Mouse (Mus musculus): ENCODE data around the gene 2310007B03Rik. TPM values are rescaled to one million over a fixed set of nuclear protein-coding genes. Genes with fewer than 3 reads are reported as not detected.

The 2310007B03Rik gene
- total RNA-seq (2012; rRNA removed) (not detected in 2 replicates), polyA plus RNA-seq (2012; ENCODE audit: insufficient read depth in 1 of 2, insufficient read length in 2 of 2, low read depth in 1 of 2, low replicate concordance in 2 of 2, missing spikeins in 1 of 2) (not detected)

DNA sequence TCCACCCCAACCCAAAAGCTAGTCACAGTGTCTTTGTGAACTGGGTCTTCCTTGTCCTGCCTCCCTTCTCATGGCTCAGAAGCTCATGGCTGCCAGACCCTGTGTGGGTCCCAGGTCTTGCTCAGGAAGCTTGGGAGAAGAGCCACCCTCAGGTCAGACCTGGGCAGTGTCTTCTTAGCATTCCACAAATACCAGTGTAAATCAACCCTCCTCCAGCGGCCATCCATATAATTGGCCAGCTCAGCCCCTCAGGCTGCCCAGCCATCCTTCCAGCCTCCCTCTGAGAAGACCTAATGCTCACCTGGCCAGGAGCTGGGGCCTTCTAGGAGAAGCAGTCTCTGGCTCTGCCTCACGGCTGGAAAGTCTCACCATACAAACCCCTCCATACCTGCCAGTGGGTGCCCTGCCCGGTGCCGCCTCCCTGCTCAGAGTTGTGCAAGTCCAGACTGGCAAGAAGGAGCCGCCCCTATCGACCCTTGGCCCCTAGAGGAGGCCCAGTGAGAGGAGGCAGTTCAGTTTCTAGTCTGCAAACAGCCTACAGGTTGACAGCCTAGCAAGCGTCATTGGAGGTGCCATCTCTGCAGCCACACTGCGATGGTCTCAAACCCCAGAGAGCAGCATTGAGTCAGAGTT, at the start of gene 2310007B03Rik:
2310007B03Rik (minus strand) TSS at position 448 of the 633 bp plus-strand sequence.
- H3K9ac ChIP-seq (ENCODE audit: control insufficient read depth, low read depth, low read length, poor library complexity, severe bottlenecking) = no peak within 1 kb of the TSS
- H3K9me3 ChIP-seq (replicated peaks; ENCODE audit: insufficient read depth, low read length) = no peaks in the 10 kb centered on the region
- no peak for DNase-seq (ENCODE audit: low read depth, low spot score)
- no peaks in the 10 kb centered on the region for H3K4me1 ChIP-seq (ENCODE audit: control insufficient read depth in 1 of 2, insufficient read depth in 2 of 2, low read length in 2 of 2)
- H3K27me3 ChIP-seq (ENCODE audit: control insufficient read depth in 1 of 2, insufficient read depth in 2 of 2, low read length in 2 of 2) = no peaks in the 10 kb centered on the region
- no peak within 1 kb of the TSS for H3K4me3 ChIP-seq (ENCODE audit: control insufficient read depth in 1 of 2, insufficient read depth in 1 of 2, low read depth in 2 of 2, low read length in 2 of 2)
- no peaks in the 10 kb centered on the region for H3K79me2 ChIP-seq (ENCODE audit: control insufficient read depth, insufficient read depth, low read length, poor library complexity)
- TF ChIP-seq MAZ (IDR thresholded peaks at IDR 0.05; ENCODE audit: low read depth, low read length) (no peak), MXI1 (IDR thresholded peaks at IDR 0.05; ENCODE audit: low read depth, low read length) (no peak), MAX (IDR thresholded peaks at IDR 0.05; ENCODE audit: low read length) (no peak), MYB (IDR thresholded peaks at IDR 0.05; ENCODE audit: low read depth, low read length) (no peak), MEF2A (IDR thresholded peaks at IDR 0.05; ENCODE audit: extremely low read depth, insufficient replicate concordance, low read depth, low read length, poor library complexity, severe bottlenecking) (no peak), ELF1 (IDR thresholded peaks at IDR 0.05; ENCODE audit: low read depth, low read length) (no peak), NELFE (IDR thresholded peaks at IDR 0.05; ENCODE audit: low read depth, low read length) (no peak), POLR2AphosphoS2 (IDR thresholded peaks at IDR 0.05; ENCODE audit: low read length) (no peak), ZC3H11A (IDR thresholded peaks at IDR 0.05; ENCODE audit: low read depth, low read length) (no peak), ZNF384 (IDR thresholded peaks at IDR 0.05; ENCODE audit: low read depth, low read length) (no peak), CHD2 (IDR thresholded peaks at IDR 0.05; ENCODE audit: low read length) (no peak), ZKSCAN1 (IDR thresholded peaks at IDR 0.05; ENCODE audit: low read depth, low read length) (no peak), TCF12 (IDR thresholded peaks at IDR 0.05; ENCODE audit: low read depth, low read length) (no peak), BHLHE40 (IDR thresholded peaks at IDR 0.05; ENCODE audit: borderline replicate concordance, low read depth, low read length) (no peak), EP300 (IDR thresholded peaks at IDR 0.05; ENCODE audit: low read depth in 1 of 2, low read length in 2 of 2) (no peak)
- H3K27ac ChIP-seq (ENCODE audit: control insufficient read depth, low read depth, low read length) = no peak within 1 kb of the TSS
- H3K36me3 ChIP-seq (ENCODE audit: control insufficient read depth in 1 of 2, insufficient read depth in 2 of 2, low read length in 2 of 2) = no peaks in the 10 kb centered on the region

DNA sequence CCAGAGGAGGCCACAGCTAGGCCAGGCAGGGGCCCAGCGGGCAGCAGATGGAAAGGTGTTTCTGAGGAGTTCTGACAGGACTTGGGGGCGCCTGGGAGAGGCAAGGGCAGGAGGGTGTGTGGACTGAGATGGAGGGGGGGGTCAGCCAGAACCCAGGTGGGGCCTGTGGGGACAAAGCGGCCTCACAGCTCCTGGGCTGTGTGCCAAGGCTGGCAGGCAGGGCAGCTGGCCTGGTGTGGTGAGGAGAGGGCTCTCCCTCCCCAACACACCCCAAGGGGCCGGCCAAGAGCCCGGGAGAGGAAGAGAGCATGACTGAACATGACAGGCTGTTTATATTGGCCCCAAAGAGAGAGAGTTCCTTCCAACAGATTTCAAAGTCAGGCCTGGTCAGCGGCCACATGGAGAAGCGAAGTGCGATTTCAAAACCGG, 49.5 kb upstream of the 2310007B03Rik start:
- Histone ChIP-seq H3K36me3 (ENCODE audit: control insufficient read depth in 1 of 2, insufficient read depth in 2 of 2, low read length in 2 of 2) (no peaks in the 10 kb centered on the region), H3K79me2 (ENCODE audit: control insufficient read depth, insufficient read depth, low read length, poor library complexity) (no peaks in the 10 kb centered on the region), H3K4me1 (ENCODE audit: control insufficient read depth in 1 of 2, insufficient read depth in 2 of 2, low read length in 2 of 2) (no peaks in the 10 kb centered on the region), H3K27ac (ENCODE audit: control insufficient read depth, low read depth, low read length) (no peak overlapping the region), H3K9me3 (replicated peaks; ENCODE audit: insufficient read depth, low read length) (no peaks in the 10 kb centered on the region), H3K27me3 (ENCODE audit: control insufficient read depth in 1 of 2, insufficient read depth in 2 of 2, low read length in 2 of 2) (no peaks in the 10 kb centered on the region), H3K9ac (ENCODE audit: control insufficient read depth, low read depth, low read length, poor library complexity, severe bottlenecking) (no peak overlapping the region), H3K4me3 (ENCODE audit: control insufficient read depth in 1 of 2, insufficient read depth in 1 of 2, low read depth in 2 of 2, low read length in 2 of 2) (no peak overlapping the region)
- TF ChIP-seq ZC3H11A (IDR thresholded peaks at IDR 0.05; ENCODE audit: low read depth, low read length) (no peak), NRF1 (IDR thresholded peaks at IDR 0.05; ENCODE audit: insufficient read depth, low read depth, low read length, poor library complexity, severe bottlenecking) (no peak), MEF2A (IDR thresholded peaks at IDR 0.05; ENCODE audit: extremely low read depth, insufficient replicate concordance, low read depth, low read length, poor library complexity, severe bottlenecking) (no peak), HCFC1 (IDR thresholded peaks at IDR 0.05; ENCODE audit: low read depth, low read length) (no peak), EP300 (IDR thresholded peaks at IDR 0.05; ENCODE audit: low read depth in 1 of 2, low read length in 2 of 2) (no peak), CTCF (IDR thresholded peaks at IDR 0.05 in 2 of 3, conservative IDR thresholded peaks at IDR 0.05 in 1 of 3; ENCODE audit: control insufficient read depth in 1 of 3, insufficient read depth in 1 of 3, low read depth in 2 of 3, low read length in 3 of 3, poor library complexity in 1 of 3, severe bottlenecking in 1 of 3) (no peak), ETS1 (IDR thresholded peaks at IDR 0.05; ENCODE audit: low read depth, low read length) (no peak), POLR2AphosphoS5 (IDR thresholded peaks at IDR 0.05; ENCODE audit: borderline replicate concordance, low read depth, low read length) (no peak)
- no peak for DNase-seq (ENCODE audit: low read depth, low spot score)

Data from MEL (cell line).